Mouse (Mus musculus): ENCODE measurements around the gene Adh6a. TPM values are rescaled to one million over a fixed set of nuclear protein-coding genes. Genes with fewer than 3 reads are reported as not detected.

The Adh6a gene
- total RNA-seq (2017) = not detected in 2 replicates

GRCm38 (mm10) chr3:138312965-138313364 is at the start of gene Adh6a:
Gene Adh6a, plus strand, starts transcription at chr3:138313286.
- ATAC-seq (replicated peaks; ENCODE audit: low read depth, poor library complexity, severe bottlenecking) = no peak

GRCm38 (mm10) chr3:138264648-138265047 is 48.4 kb upstream of the Adh6a start:
- ATAC-seq (replicated peaks; ENCODE audit: low read depth, poor library complexity, severe bottlenecking) = no peak

DNA sequence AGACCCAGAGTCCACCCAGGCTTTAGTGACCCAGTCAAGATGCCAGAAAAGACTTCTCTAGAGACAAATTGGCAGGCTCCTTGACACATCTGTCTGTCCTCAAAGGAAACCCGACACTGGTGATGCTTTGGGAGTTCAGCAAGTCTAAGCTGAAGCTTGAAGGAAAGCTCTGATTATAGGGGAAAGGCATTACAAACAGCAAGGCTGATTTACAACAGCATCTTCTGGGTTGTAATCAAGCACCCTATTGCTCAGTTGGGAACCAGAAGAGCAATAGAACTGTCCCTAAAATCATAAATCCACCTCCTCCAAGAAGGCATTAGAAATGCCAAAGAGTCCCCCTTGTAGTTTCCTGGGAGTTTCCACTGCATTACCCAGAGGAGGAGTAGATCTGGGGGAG is 42.6 kb upstream of the Adh6a start:
- ATAC-seq (replicated peaks; ENCODE audit: low read depth, poor library complexity, severe bottlenecking) = no peak

GRCm38 (mm10) chr3:138271297-138271696 is 41.8 kb upstream of the Adh6a start:
- ATAC-seq (replicated peaks; ENCODE audit: low read depth, poor library complexity, severe bottlenecking) = no peak

- ATAC-seq (replicated peaks; ENCODE audit: low read depth, poor library complexity, severe bottlenecking) = no peak
These were observed 40.0 kb upstream of the Adh6a start for GRCm38 (mm10) chr3:138273080-138273479.

DNA sequence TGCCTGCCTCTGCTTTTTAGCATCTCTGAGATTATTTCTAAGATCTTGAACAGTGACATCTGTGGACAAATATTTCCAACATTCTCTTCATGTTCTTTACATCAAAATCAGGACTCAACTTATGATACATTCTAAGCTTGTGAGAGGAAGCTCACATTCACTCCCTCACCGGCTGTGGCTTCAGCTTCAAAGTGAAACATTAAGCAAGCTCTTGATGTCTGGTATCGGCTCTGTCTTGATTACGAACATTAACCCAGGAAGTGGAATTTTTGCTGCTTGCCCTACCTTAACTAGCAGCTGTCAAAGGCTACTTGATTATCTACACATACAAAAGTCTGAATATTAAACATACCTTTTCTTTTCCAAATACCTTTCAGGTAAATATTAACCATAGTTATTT is 38.0 kb upstream of the Adh6a start:
- ATAC-seq (replicated peaks; ENCODE audit: low read depth, poor library complexity, severe bottlenecking) = no peak

GRCm38 (mm10) chr3:138282556-138282955 is 30.5 kb upstream of the Adh6a start:
- no peak for ATAC-seq (replicated peaks; ENCODE audit: low read depth, poor library complexity, severe bottlenecking)

DNA sequence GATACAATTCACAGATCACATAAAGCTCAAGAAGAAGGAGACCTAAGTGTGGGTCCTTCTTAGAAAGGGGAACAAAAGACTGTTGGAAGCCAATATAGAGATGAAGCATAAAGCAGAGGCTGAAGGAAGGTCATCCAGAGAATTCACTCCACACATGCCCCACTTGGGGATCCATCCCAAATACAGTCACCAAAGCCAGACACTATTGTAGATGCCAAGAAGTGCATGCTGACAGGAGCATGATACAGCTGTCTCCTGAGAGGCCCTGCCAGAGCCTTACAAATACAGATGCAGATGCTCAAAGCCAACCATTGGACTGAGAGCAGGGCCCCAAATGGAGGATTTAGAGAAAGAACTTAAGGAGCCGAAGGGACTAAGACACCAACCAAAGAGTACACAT is 29.3 kb upstream of the Adh6a start:
- ATAC-seq (replicated peaks; ENCODE audit: low read depth, poor library complexity, severe bottlenecking) = no peak

DNA sequence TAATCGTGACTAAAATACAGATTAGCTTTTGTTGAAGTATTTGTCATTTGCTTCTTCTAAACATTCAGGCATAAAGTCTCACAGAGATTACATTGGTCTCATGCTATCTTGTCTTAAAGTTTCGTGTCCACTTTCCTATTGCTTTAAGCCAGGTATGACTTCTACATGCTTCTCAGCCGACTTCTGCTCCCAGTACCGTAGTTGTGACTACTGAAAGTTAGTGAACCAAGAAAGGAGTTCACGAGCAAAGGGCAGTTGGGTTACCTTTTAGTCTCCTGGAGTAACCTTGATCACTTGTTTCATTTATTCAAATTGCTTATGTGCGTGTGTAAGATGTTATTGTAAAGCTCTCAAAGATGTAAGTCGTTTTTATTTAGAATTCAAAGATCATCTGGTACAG is 27.1 kb upstream of the Adh6a start:
- ATAC-seq (replicated peaks; ENCODE audit: low read depth, poor library complexity, severe bottlenecking) = no peak

- no peak for ATAC-seq (replicated peaks; ENCODE audit: low read depth, poor library complexity, severe bottlenecking)
These were observed 25.4 kb upstream of the Adh6a start for GRCm38 (mm10) chr3:138287686-138288085.

- ATAC-seq (replicated peaks; ENCODE audit: low read depth, poor library complexity, severe bottlenecking) = no peak
These were observed 22.4 kb upstream of the Adh6a start for GRCm38 (mm10) chr3:138290672-138291071.

DNA sequence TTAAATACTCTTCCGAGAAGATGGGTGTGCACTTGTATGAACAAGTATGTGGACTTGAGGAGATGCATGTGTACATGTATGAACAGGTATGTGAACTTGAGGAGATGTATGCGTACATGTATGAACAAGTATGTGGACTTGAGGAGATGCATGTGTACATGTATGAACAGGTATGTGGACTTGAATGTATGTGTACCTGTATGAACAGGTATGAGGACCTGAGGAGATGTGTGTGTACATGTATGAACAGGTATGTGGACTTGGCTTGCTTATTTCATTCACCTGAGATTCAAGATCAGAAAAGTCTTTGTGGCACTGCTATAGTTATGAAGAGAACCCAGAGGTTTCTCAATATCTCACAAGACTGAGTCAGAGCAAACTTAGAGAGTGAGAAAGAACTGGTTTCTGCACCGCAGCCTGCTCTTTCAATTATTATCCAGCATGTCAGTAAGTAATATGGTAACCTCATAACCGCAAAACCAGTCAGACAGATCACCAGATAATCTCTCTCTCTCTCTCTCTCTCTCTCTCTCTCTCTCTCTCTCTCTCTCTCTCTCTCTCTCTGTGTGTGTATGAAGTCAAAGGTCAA is 21.5 kb upstream of the Adh6a start:
- ATAC-seq (replicated peaks; ENCODE audit: low read depth, poor library complexity, severe bottlenecking) = no peak

GRCm38 (mm10) chr3:138293298-138293895 is 19.7 kb upstream of the Adh6a start:
- no peak for ATAC-seq (replicated peaks; ENCODE audit: low read depth, poor library complexity, severe bottlenecking)

DNA sequence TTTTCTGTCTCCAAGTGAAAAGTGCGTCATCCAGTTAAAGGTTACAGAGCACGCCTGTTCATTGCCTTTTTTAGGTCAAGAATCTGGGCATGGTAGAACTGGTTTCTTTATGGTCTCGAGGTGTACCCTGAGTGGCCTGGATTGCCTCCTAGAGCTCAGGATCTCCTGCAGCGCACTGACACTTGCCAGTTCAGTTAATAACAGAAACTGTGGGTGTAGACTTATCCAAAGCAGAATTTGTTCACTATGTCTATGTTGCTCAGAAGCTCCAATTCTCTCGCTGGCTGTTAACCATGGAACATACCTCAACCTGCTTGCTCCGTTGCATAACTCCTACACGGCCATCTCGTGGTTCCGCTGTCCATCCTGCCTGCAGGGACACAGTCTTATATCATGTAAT is 13.0 kb upstream of the Adh6a start:
- no peak for ATAC-seq (replicated peaks; ENCODE audit: low read depth, poor library complexity, severe bottlenecking)

- no peak for ATAC-seq (replicated peaks; ENCODE audit: low read depth, poor library complexity, severe bottlenecking)
These were observed 10.4 kb upstream of the Adh6a start for GRCm38 (mm10) chr3:138302676-138303075.

DNA sequence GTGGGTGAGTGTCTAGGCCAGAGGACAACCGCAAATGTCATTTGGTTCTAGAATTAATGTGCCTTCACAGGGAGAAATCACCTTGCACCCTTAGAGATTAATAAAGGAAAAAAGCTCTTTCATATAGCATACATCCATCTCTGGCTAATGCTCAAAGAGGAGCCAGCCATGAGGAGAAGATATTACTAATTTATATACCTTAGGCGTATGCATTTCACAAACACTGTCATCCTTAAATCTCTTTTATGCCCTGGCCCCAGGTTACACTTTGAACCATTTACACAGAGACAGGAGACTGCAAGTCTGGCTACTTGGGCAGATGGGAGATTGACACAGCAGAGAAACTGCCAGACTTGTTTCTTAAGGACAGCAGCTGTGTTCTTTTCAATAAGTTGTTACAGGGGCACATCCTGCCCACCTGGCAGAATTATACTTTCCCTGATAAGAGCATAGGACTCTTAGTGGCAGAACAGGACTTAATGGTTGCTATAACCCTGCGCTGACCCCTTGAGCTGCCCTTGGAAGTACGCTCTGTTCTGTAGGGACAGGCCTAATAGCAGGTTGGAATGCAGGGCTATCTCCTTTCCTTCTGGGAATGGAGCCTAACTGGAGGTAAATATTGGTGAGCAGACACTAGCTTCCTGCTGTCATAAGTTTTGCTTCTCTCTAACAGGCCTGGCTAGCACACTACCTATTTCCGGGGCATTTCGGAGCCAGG is 9.2 kb upstream of the Adh6a start:
- no peak for ATAC-seq (replicated peaks; ENCODE audit: low read depth, poor library complexity, severe bottlenecking)

GRCm38 (mm10) chr3:138304489-138304871 is 8.6 kb upstream of the Adh6a start:
- no peak for ATAC-seq (replicated peaks; ENCODE audit: low read depth, poor library complexity, severe bottlenecking)

DNA sequence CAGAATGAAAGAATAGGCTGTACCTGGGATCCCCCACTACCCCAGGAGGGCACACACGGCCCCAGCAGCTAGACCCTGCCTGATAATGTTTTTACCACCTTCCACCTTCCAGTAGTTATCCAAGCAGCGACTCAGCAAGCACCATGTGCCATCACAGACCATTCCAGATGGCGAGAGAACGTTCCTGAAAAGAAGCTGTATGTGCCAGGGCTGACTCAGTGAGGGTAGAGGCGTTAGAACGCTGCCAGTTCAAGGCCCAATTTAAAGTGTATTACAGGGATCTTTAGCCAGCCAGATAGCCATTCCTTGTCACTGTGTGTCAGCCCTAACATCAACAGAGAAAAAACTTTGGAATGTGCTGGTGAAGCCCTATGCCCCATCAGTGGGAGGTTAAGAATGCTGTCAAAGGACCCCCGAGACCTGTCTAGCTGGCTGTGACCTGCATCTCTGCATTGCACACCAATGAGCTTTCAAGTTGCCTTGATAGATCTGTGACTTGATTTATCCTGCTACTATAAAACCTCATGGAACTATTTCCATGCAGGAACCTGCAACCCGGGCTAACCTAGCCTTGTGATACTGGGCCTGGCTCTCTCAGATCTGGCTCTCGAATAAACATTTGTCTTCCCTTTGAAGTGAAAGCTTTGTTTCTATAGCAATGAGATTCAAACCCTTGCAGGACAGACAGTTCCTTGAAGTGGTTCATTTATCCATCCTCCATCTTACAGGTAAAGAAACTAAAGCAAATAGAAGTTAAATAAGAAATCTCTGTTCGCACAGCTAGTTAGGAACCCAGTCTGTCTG is 7.4 kb upstream of the Adh6a start:
- ATAC-seq (replicated peaks; ENCODE audit: low read depth, poor library complexity, severe bottlenecking) = no peak

GRCm38 (mm10) chr3:138306290-138306683 is 6.8 kb upstream of the Adh6a start:
- ATAC-seq (replicated peaks; ENCODE audit: low read depth, poor library complexity, severe bottlenecking) = no peak

GRCm38 (mm10) chr3:138309910-138310309 is 3.2 kb upstream of the Adh6a start:
- no peak for ATAC-seq (replicated peaks; ENCODE audit: low read depth, poor library complexity, severe bottlenecking)

- ATAC-seq (replicated peaks; ENCODE audit: low read depth, poor library complexity, severe bottlenecking) = no peak
These were observed 2.1 kb upstream of the Adh6a start for GRCm38 (mm10) chr3:138311015-138311414.

Measured in common myeloid progenitor, adult 5-6 weeks (primary cell).